Mouse (Mus musculus): Measurements from ENCODE around the gene Thrb. TPM values are rescaled to one million over a fixed set of nuclear protein-coding genes. Genes with fewer than 3 reads are reported as not detected.
"Not testable (repeated sequence)": the region's sequence is repeated elsewhere in the genome, so short reads cannot be mapped to it uniquely, and the experiment has no call there.

Gene Thrb
- polyA plus RNA-seq, 1 experiment from 2014 or later = 4.7 TPM

- no peak overlapping the region for H3K9ac ChIP-seq (ENCODE audit: low read length)
- ATAC-seq (ENCODE audit: insufficient read depth, low FRiP score) = no peak
- no peak overlapping the region for H3K4me2 ChIP-seq (ENCODE audit: low read depth, low read length)
- H3K36me3 ChIP-seq (ENCODE audit: control insufficient read depth, insufficient read depth, low read length) = no peaks in the 10 kb centered on the region
- no peaks in the 10 kb centered on the region for H3K27me3 ChIP-seq (ENCODE audit: control insufficient read depth, insufficient read depth, low read length)
- H3K9me3 ChIP-seq (replicated peaks; ENCODE audit: control insufficient read depth, low read length) = no peaks in the 10 kb centered on the region
- WGBS = 71% methylated on average over 2 of the region's 2 CpGs
- no peak overlapping the region for H3K27ac ChIP-seq (ENCODE audit: low read length)
- H3K4me1 ChIP-seq (ENCODE audit: control insufficient read depth, insufficient read depth, low read length) = no peaks in the 10 kb centered on the region
- no peak overlapping the region for H3K4me3 ChIP-seq (replicated peaks; ENCODE audit: low read length)
These were observed 255.5 kb downstream of the Thrb start for GRCm38 (mm10) chr14:17915556-17915955.

DNA sequence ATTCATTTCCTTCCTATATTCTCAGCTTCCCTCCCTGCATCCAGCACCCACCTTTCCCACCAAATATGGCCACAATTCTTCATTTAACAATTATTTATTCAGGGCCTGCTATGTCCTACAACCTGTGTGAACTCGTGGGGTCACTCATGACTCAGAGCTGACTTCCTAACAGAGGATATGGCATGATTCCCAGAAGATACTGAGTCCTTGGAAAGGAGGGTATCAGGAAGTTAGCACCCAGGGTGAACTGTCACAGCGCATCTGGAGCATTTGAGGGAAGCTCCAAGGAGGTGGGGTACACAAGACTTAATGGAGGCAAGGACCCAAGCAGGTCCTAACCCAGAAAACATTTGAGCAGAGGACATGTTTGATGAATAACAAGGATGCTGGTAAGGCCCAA is 256.6 kb downstream of the Thrb start:
- Histone ChIP-seq H3K36me3 (ENCODE audit: control insufficient read depth, insufficient read depth, low read length) (no peaks in the 10 kb centered on the region), H3K4me2 (ENCODE audit: low read depth, low read length) (no peak overlapping the region), H3K9me3 (replicated peaks; ENCODE audit: control insufficient read depth, low read length) (no peaks in the 10 kb centered on the region), H3K4me3 (replicated peaks; ENCODE audit: low read length) (no peak overlapping the region), H3K27ac (ENCODE audit: low read length) (no peak overlapping the region), H3K9ac (ENCODE audit: low read length) (no peak overlapping the region), H3K4me1 (ENCODE audit: control insufficient read depth, insufficient read depth, low read length) (no peaks in the 10 kb centered on the region), H3K27me3 (ENCODE audit: control insufficient read depth, insufficient read depth, low read length) (no peaks in the 10 kb centered on the region)
- 64% methylated on average over 2 of the region's 2 CpGs for WGBS
- ATAC-seq (ENCODE audit: insufficient read depth, low FRiP score) = no peak

- no peaks in the 10 kb centered on the region for H3K9me3 ChIP-seq (replicated peaks; ENCODE audit: control insufficient read depth, low read length)
- WGBS = 69% methylated on average over 3 of the region's 3 CpGs
- no peaks in the 10 kb centered on the region for H3K36me3 ChIP-seq (ENCODE audit: control insufficient read depth, insufficient read depth, low read length)
- H3K9ac ChIP-seq (ENCODE audit: low read length) = no peak overlapping the region
- H3K4me1 ChIP-seq (ENCODE audit: control insufficient read depth, insufficient read depth, low read length) = no peaks in the 10 kb centered on the region
- H3K4me3 ChIP-seq (replicated peaks; ENCODE audit: low read length) = no peak overlapping the region
- H3K27ac ChIP-seq (ENCODE audit: low read length) = no peak overlapping the region
- no peaks in the 10 kb centered on the region for H3K27me3 ChIP-seq (ENCODE audit: control insufficient read depth, insufficient read depth, low read length)
- H3K4me2 ChIP-seq (ENCODE audit: low read depth, low read length) = no peak overlapping the region
- 0 out of 2 replicates have a peak, but pooled peaks have one; percentile 9 for ATAC-seq (ENCODE audit: insufficient read depth, low FRiP score)
These were observed 257.2 kb downstream of the Thrb start for GRCm38 (mm10) chr14:17917124-17917763.

GRCm38 (mm10) chr14:17917899-17918298 is 257.8 kb downstream of the Thrb start:
- no peak overlapping the region for H3K27ac ChIP-seq (ENCODE audit: low read length)
- no peaks in the 10 kb centered on the region for H3K9me3 ChIP-seq (replicated peaks; ENCODE audit: control insufficient read depth, low read length)
- no peaks in the 10 kb centered on the region for H3K36me3 ChIP-seq (ENCODE audit: control insufficient read depth, insufficient read depth, low read length)
- no peaks in the 10 kb centered on the region; the same call in 1 of the 2 replicates for H3K4me1 ChIP-seq (ENCODE audit: control insufficient read depth, insufficient read depth, low read length)
- peak; percentile 61; the same call in 1 of the 2 replicates for ATAC-seq (ENCODE audit: insufficient read depth, low FRiP score)
- H3K4me3 ChIP-seq (replicated peaks; ENCODE audit: low read length) = no peak overlapping the region
- WGBS = 19% methylated on average over 3 of the region's 3 CpGs
- H3K4me2 ChIP-seq (ENCODE audit: low read depth, low read length) = no peak overlapping the region
- no peaks in the 10 kb centered on the region for H3K27me3 ChIP-seq (ENCODE audit: control insufficient read depth, insufficient read depth, low read length)
- H3K9ac ChIP-seq (ENCODE audit: low read length) = no peak overlapping the region

GRCm38 (mm10) chr14:17922807-17923704 is 263.0 kb downstream of the Thrb start:
- 59% methylated on average over 8 of the region's 8 CpGs for WGBS
- 0 out of 2 replicates have a peak overlapping the region, but pooled peaks have one; percentile 34 for H3K27ac ChIP-seq (ENCODE audit: low read length)
- H3K9ac ChIP-seq (ENCODE audit: low read length) = no peak overlapping the region
- H3K36me3 ChIP-seq (ENCODE audit: control insufficient read depth, insufficient read depth, low read length) = no peaks in the 10 kb centered on the region
- H3K4me3 ChIP-seq (replicated peaks; ENCODE audit: low read length) = no peak overlapping the region
- no peaks in the 10 kb centered on the region for H3K27me3 ChIP-seq (ENCODE audit: control insufficient read depth, insufficient read depth, low read length)
- no peak overlapping the region for H3K4me2 ChIP-seq (ENCODE audit: low read depth, low read length)
- H3K9me3 ChIP-seq (replicated peaks; ENCODE audit: control insufficient read depth, low read length) = no peaks in the 10 kb centered on the region
- no peaks in the 10 kb centered on the region; the same call in 1 of the 2 replicates for H3K4me1 ChIP-seq (ENCODE audit: control insufficient read depth, insufficient read depth, low read length)
- peak; percentile 72; the same call in 1 of the 2 replicates for ATAC-seq (ENCODE audit: insufficient read depth, low FRiP score)

DNA sequence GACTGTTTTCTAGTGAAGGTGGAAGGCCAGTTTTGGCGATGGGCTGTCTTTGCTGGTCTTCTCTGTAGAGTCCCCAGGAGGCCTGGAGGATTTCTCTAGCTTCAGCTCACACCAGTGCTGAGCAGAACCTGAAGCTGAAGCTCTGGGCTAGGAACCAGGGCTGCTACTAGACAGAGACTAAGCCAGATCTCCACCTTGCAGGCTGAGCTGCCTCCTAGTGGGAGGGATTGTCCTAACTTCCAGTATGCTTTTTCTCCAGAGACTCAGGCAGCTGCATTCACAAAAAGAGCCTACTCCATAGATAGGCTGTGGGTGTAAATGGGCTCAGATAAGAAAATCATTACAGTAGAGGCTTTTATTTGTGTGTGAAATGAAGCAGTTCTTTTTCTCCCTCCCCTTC is 267.4 kb downstream of the Thrb start:
- no peak overlapping the region for H3K4me2 ChIP-seq (ENCODE audit: low read depth, low read length)
- no peak overlapping the region for H3K27ac ChIP-seq (ENCODE audit: low read length)
- ATAC-seq (ENCODE audit: insufficient read depth, low FRiP score) = no peak
- H3K36me3 ChIP-seq (ENCODE audit: control insufficient read depth, insufficient read depth, low read length) = no peaks in the 10 kb centered on the region
- no peak overlapping the region for H3K4me3 ChIP-seq (replicated peaks; ENCODE audit: low read length)
- no peaks in the 10 kb centered on the region for H3K9me3 ChIP-seq (replicated peaks; ENCODE audit: control insufficient read depth, low read length)
- H3K9ac ChIP-seq (ENCODE audit: low read length) = no peak overlapping the region
- WGBS = 39% methylated on average over 1 of the region's 1 CpGs
- no peaks in the 10 kb centered on the region for H3K27me3 ChIP-seq (ENCODE audit: control insufficient read depth, insufficient read depth, low read length)
- H3K4me1 ChIP-seq (ENCODE audit: control insufficient read depth, insufficient read depth, low read length) = no peaks in the 10 kb centered on the region; the same call in 1 of the 2 replicates

DNA sequence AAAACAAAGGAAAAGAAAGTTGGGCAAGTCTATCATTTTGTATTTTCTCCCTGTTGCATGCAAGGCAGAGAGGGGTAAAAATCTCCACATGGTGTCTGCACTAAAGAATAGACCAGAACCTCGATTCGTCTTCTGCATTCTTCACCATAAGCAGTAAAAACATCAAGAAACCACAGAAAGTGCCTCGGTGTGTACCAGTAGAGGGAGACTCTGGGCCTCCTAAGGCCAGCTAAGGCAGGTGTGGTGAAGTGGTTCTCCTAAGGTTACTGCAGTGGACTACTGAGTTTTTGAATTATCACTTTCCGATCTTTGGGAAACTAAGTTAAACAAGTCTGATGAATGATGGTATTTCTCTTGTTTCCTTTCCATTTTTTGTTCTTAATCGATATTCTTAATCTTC is 269.5 kb downstream of the Thrb start:
- no peaks in the 10 kb centered on the region for H3K36me3 ChIP-seq (ENCODE audit: control insufficient read depth, insufficient read depth, low read length)
- no peak overlapping the region for H3K4me2 ChIP-seq (ENCODE audit: low read depth, low read length)
- WGBS = 70% methylated on average over 5 of the region's 5 CpGs
- no peaks in the 10 kb centered on the region for H3K4me1 ChIP-seq (ENCODE audit: control insufficient read depth, insufficient read depth, low read length)
- H3K9me3 ChIP-seq (replicated peaks; ENCODE audit: control insufficient read depth, low read length) = no peaks in the 10 kb centered on the region
- H3K9ac ChIP-seq (ENCODE audit: low read length) = no peak overlapping the region
- no peak overlapping the region for H3K27ac ChIP-seq (ENCODE audit: low read length)
- no peak for ATAC-seq (ENCODE audit: insufficient read depth, low FRiP score)
- H3K27me3 ChIP-seq (ENCODE audit: control insufficient read depth, insufficient read depth, low read length) = no peaks in the 10 kb centered on the region
- H3K4me3 ChIP-seq (replicated peaks; ENCODE audit: low read length) = no peak overlapping the region

DNA sequence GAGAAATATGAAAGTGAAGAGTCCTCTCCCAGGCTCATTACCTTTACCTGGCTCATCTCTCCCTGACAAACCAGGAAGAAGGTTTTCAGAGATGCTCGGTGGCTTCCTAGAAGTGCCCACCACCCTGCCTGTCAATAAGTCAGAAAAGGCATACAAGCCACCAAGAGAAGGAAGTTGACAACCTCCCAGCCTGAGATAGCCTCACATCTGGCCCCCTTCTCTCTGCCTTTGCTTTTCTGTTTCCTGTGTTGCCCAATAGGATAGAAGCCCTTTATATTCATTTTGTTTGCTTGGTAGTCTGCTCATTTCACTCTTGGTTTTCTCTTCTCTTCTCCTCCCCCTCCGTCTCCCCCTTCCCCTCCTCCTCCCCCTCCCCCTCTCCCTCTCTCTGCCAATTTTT is 273.4 kb downstream of the Thrb start:
- Histone ChIP-seq H3K27me3 (ENCODE audit: control insufficient read depth, insufficient read depth, low read length) (no peaks in the 10 kb centered on the region), H3K9ac (ENCODE audit: low read length) (no peak overlapping the region), H3K27ac (ENCODE audit: low read length) (no peak overlapping the region), H3K9me3 (replicated peaks; ENCODE audit: control insufficient read depth, low read length) (no peaks in the 10 kb centered on the region), H3K4me2 (ENCODE audit: low read depth, low read length) (no peak overlapping the region), H3K4me1 (ENCODE audit: control insufficient read depth, insufficient read depth, low read length) (no peaks in the 10 kb centered on the region), H3K4me3 (replicated peaks; ENCODE audit: low read length) (no peak overlapping the region), H3K36me3 (ENCODE audit: control insufficient read depth, insufficient read depth, low read length) (no peaks in the 10 kb centered on the region)
- no peak for ATAC-seq (ENCODE audit: insufficient read depth, low FRiP score)
- 80% methylated on average over 2 of the region's 2 CpGs for WGBS

DNA sequence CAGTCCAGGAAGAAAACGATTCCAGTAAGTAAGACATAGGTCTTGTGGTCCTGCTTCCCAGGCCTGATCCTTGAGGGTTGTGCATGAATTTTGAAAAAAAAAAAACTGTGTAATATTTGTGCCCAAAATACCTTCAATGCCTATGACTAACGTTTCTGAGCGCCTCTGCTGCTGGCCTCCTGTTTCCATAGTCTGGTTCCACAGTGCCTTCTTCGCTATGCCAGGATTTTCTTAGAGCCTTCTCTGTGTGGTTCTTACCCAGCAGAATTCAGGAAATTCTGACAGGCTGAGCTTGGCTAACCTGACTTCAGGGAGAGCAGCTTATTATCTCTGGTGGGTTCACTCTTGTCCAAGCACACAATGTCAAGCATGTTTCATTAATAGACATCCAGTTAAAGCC is 274.7 kb downstream of the Thrb start:
- not testable (repeated sequence) for H3K36me3 ChIP-seq (ENCODE audit: control insufficient read depth, insufficient read depth, low read length); H3K9ac ChIP-seq (ENCODE audit: low read length); H3K4me3 ChIP-seq (replicated peaks; ENCODE audit: low read length); H3K27me3 ChIP-seq (ENCODE audit: control insufficient read depth, insufficient read depth, low read length); ATAC-seq (ENCODE audit: insufficient read depth, low FRiP score); H3K4me2 ChIP-seq (ENCODE audit: low read depth, low read length); H3K9me3 ChIP-seq (replicated peaks; ENCODE audit: control insufficient read depth, low read length); H3K27ac ChIP-seq (ENCODE audit: low read length); H3K4me1 ChIP-seq (ENCODE audit: control insufficient read depth, insufficient read depth, low read length)
- WGBS = 83% methylated on average over 4 of the region's 4 CpGs

All from stomach, embryonic 16.5 days (tissue).